Mouse (Mus musculus) embryonic fibroblast, embryonic 13.5 days (primary cell): ENCODE measurements around the gene Fam57b.

Source experiments
- CTCF ChIP-seq: IDR thresholded peaks from 2 replicates; pipeline ENCODE4 v1.5.1; 2011; ENCODE audit warnings: mild to moderate bottlenecking, control low read depth, low read length, moderate library complexity, borderline replicate concordance; ENCODE audit not compliant: insufficient read depth
- POLR2A ChIP-seq: IDR thresholded peaks from 2 replicates; pipeline ENCODE4 v1.6.1; 2011; ENCODE audit warnings: low read depth, mild to moderate bottlenecking, control low read depth, low read length, moderate library complexity

DNA sequence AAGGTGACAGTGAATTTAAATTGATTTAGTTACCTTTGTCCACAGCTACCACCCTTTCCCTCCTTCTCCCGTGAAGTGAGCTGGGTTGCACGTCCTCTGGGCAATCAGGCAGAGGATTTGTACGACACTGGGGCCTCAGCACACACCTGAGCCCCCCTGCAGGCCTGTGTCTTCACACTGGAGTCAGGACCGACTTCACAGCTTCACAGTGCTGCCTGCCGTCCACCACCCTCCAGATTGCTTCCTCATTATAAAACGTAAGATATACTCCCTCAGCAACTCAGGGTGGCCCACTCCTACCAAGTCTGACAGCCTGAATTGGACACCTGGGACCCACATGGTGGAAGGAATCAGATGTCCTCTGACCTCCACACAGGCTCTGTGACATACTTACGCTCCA is 38.9 kb upstream of the Fam57b start:
- TF ChIP-seq CTCF (no peak), POLR2A (no peak)
